Mouse (Mus musculus) heart, embryonic 14.5 days (tissue): ENCODE results near the gene Gdf11. TPM values are rescaled to one million over a fixed set of nuclear protein-coding genes. Genes with fewer than 3 reads are reported as not detected.

Source experiments
- ATAC-seq: fragments of 200-750 bp; cut with Nextera tagmentation; 2 replicates; pipeline ENCODE4 v1.8.0; 2017; ENCODE audit warnings: low read depth, moderate TSS enrichment; ENCODE audit not compliant: insufficient number of reproducible peaks, insufficient read depth, low FRiP score
- H3K27ac ChIP-seq, 2 experiments: fragments of 200-500 bp in 1 of 2; fragments of 300-500 bp in 1 of 2; sonication (generic) in 1 of 2; replicated peaks in 1 of 2; 2 replicates each; pipeline ENCODE4 v1.5.1; 2012 to 2014; ENCODE audit warnings: low read depth in 2 of 2, low read length in 2 of 2, control low read depth in 1 of 2, mild to moderate bottlenecking in 1 of 2, mixed read lengths in 1 of 2; ENCODE audit not compliant: control insufficient read depth in 1 of 2, insufficient read depth in 1 of 2
- H3K27me3 ChIP-seq: fragments of 300-500 bp; sonication (generic); 2 replicates; pipeline ENCODE4 v1.6.1; 2014; ENCODE audit warnings: mild to moderate bottlenecking, low read length, control low read depth; ENCODE audit not compliant: control insufficient read depth, insufficient read depth
- H3K36me3 ChIP-seq: fragments of 300-500 bp; sonication (generic); 2 replicates; pipeline ENCODE4 v1.6.1; 2014; ENCODE audit warnings: mild to moderate bottlenecking, control low read depth, low read length, mixed read lengths; ENCODE audit not compliant: control insufficient read depth, insufficient read depth
- H3K4me1 ChIP-seq, 2 experiments: fragments of 200-500 bp in 1 of 2; fragments of 300-500 bp in 1 of 2; sonication (generic) in 1 of 2; 2 replicates each; pipeline ENCODE4 v1.6.1; 2012 to 2014; ENCODE audit warnings: low read length in 2 of 2, control low read depth in 1 of 2, mixed read lengths in 1 of 2; ENCODE audit not compliant: control insufficient read depth in 2 of 2, insufficient read depth in 2 of 2
- H3K4me2 ChIP-seq: fragments of 300-500 bp; sonication (generic); 2 replicates; pipeline ENCODE4 v1.6.1; 2014; ENCODE audit warnings: mild to moderate bottlenecking, low read length
- H3K4me3 ChIP-seq, 2 experiments: fragments of 200-500 bp in 1 of 2; fragments of 300-500 bp in 1 of 2; sonication (generic) in 1 of 2; 2 replicates each; pipeline ENCODE4 v1.5.1; 2012 to 2014; ENCODE audit warnings: low read length in 2 of 2, mild to moderate bottlenecking in 2 of 2, control low read depth in 1 of 2, low read depth in 1 of 2, moderate library complexity in 1 of 2; ENCODE audit not compliant: control insufficient read depth in 1 of 2, insufficient read depth in 1 of 2
- H3K9ac ChIP-seq: fragments of 300-500 bp; sonication (generic); 2 replicates; pipeline ENCODE4 v1.6.1; 2014; ENCODE audit warnings: mild to moderate bottlenecking, low read length
- H3K9me3 ChIP-seq: fragments of 300-500 bp; sonication (generic); 2 replicates; pipeline ENCODE4 v1.6.1; 2016; ENCODE audit warnings: low read length, control low read depth; ENCODE audit not compliant: control insufficient read depth
- WGBS: fragments of 180-500 bp; shearing (Covaris S2); extraction: QIAGEN DNeasy Blood & Tissue Kit; methylation state at CpG from one replicate; pipeline ENCODE4 v1.1.7; 2014; 5-methylcytosine and 5-hydroxymethylcytosine counted together
- polyA plus RNA-seq: library from polyadenylated mRNA; unstranded; fragments of >200 nt; fragmentation: Nextera tagmentation; extraction: Ambion mirVana; gene quantifications from 2 replicates; pipeline ENCODE4 v1.2.1, GENCODE M21; 2014

The Gdf11 gene
- polyA plus RNA-seq, 1 experiment from 2014 or later, result 3.4 TPM

DNA sequence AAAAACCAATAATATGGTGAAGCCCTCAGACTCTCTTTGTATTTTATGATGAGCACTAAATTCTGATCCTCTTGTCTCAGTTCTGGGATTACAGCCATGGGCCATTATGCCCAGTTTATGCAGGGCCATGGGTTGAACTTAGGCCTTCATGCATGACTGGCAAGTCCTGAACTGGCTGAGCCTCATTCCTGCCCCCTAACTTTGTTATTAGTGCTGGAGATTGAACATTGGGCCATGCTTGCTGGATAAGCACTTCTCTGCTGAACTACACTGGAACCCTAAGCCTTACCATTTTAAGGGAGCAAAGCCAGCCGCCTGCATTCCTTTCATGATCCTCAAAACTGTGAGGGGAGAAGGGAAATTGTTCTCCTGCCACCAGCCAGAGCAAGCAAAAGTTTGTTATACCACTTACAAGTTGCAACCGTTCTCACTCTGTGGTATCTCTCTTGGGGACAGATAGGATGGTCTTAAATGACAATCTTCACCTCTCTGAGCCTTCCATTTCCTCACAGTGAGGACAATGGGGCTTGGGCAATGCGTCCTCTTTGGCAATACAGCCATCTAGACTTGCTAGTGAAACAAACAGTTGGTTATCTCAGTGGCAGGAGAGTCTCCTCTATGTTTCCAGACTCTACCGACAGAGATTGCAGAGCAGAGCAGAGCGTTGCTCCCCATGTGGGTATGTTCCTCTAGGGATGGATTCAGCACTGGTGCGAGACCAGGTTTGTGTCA lies 8.4 kb upstream of the Gdf11 start:
- Histone ChIP-seq H3K4me2 (no peak overlapping the region), H3K27me3 (peaks cover 9% of the 10 kb centered on the region), H3K9ac (no peak overlapping the region), H3K4me3 (no peak overlapping the region), H3K4me1 (peaks cover 5 to 13% of the 10 kb centered on the region in 2 experiments; a peak in 3 of 4 replicates), H3K9me3 (no peaks in the 10 kb centered on the region), H3K27ac (no peak overlapping the region), H3K36me3 (no peaks in the 10 kb centered on the region)
- WGBS, result 60% methylated on average over 6 of the region's 6 CpGs
- ATAC-seq, result no peak

DNA sequence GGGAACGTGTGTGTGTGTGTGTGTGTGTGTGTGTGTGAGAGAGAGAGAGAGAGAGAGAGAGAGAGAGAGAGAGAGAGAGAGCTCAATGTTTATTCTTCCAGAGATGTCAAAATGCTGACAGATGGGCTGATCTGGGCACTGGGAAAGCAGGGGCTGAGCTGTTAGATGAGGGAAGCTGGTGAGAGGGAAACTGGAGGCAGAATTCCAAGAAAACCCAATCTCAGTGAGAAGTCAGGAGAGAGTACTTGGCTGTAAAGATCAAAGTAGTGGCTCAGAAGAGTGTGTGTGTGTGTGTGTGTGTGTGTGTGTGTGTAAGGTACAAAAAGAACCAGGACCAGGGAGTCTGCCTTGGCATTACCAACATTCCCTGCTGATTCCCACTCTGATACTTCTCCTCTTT lies 6.0 kb upstream of the Gdf11 start:
- Histone ChIP-seq H3K27me3 (peaks cover 18% of the 10 kb centered on the region), H3K4me1 (peaks cover 5 to 17% of the 10 kb centered on the region in 2 experiments), H3K36me3 (no peaks in the 10 kb centered on the region), H3K9ac (no peak overlapping the region), H3K4me3 (no peak overlapping the region), H3K9me3 (no peaks in the 10 kb centered on the region), H3K27ac (no peak overlapping the region), H3K4me2 (no peak overlapping the region)
- no peak for ATAC-seq
- 14% methylated on average over 1 of the region's 1 CpGs for WGBS

DNA sequence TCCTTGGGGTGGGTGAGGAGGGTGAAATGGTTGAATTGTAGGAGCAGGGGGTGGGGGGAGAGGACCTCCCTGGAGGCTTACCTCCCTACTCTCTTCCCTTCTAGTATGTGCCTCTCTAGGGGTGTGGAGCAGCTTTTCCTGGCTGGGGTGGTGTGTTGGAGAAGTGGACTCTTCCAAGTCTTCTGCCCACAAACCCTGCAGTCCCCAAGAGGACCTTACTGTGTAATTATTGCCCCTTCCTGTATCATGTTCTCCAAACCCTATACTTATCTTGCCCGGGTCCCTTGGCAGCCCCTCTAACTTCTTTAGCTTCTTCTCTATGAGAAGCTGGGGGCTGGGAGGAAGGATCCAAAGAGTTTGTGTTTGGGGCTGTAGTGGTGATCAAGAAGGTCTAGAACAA lies 5.3 kb upstream of the Gdf11 start:
- no peaks in the 10 kb centered on the region for H3K36me3 ChIP-seq
- ATAC-seq, result no peak
- H3K9me3 ChIP-seq, result no peaks in the 10 kb centered on the region
- no peak overlapping the region for H3K27ac ChIP-seq
- no peak overlapping the region for H3K4me2 ChIP-seq
- peaks cover 8 to 21% of the 10 kb centered on the region in 2 experiments for H3K4me1 ChIP-seq
- 65% methylated on average over 1 of the region's 1 CpGs for WGBS
- peaks cover 18% of the 10 kb centered on the region for H3K27me3 ChIP-seq
- H3K9ac ChIP-seq, result no peak overlapping the region
- H3K4me3 ChIP-seq, result no peak overlapping the region

DNA sequence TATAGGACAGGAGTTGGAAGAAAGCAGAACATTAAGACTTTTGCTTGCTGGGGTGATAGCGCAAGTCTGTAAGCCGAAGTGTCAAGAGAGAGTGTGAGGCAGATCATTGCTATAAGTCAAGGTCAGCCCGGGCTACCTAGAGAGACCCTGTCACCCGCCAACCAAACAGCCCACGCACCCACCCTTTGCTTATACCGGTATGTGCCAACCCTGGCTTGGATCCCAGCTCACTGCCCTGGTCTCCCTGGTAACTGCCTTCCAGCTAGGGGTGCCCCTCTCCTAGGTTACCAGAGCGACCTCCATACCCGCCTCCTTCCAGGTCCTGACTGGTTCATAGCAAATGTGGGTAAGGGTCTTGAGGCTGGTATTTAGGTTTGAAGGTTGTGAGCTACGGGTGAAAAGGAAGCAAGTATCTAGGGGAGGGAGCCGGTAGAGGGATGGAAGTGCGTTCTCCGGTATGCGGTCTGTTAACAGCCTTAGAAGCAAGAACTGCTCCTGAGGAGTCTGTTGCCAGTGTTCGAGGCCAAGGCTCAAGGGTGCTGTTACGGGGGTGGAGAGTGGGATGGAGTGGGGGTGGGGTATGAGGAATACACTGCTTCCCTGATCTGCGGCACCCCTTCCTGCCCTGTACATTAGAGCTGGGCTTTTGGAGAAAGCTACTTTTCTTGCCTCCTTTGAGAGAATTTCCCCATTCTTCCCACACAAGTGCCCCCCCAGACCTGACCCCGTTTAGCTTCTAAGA lies 4.6 kb upstream of the Gdf11 start:
- Histone ChIP-seq H3K9me3 (no peaks in the 10 kb centered on the region), H3K4me2 (peak overlapping the region; percentile 61), H3K9ac (peak overlapping the region; percentile 62), H3K36me3 (no peaks in the 10 kb centered on the region), H3K27me3 (peaks cover 18% of the 10 kb centered on the region), H3K4me1 (peaks cover 8 to 21% of the 10 kb centered on the region in 2 experiments), H3K27ac (no peak overlapping the region), H3K4me3 (peak overlapping the region; percentile 4 to 24; a peak in 3 of 4 replicates)
- ATAC-seq, result no peak; the same call in 1 of the 2 replicates
- WGBS, result 3% methylated on average over 17 of the region's 17 CpGs

DNA sequence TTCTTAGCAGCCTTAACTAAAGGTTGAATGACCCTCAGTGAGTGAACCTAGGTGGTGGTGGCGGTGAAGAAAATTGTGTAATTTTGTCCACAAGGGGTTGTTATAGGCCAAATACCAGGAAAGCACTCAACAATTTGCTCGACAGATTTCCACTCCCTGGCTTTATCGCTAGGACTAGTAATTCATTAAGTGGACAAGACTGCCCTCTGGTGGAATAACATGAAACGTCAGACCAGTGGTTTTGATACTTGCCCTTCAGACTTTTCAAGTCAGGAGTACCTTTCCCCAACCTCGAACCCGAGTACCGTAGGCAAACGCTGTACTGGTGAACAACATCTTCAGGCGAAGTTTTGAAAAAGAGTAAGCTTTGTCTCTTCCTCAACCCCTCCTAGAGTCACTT lies 3.9 kb upstream of the Gdf11 start:
- Histone ChIP-seq H3K4me2 (peak overlapping the region; percentile 61), H3K9ac (peak overlapping the region; percentile 62), H3K36me3 (no peaks in the 10 kb centered on the region), H3K27ac (0 out of 4 replicates have a peak overlapping the region, but pooled peaks of 1 of the 2 experiments have one; percentile 44), H3K4me1 (peaks cover 11 to 23% of the 10 kb centered on the region in 2 experiments), H3K4me3 (peak overlapping the region; percentile 4 to 24; a peak in 3 of 4 replicates), H3K27me3 (peaks cover 18% of the 10 kb centered on the region), H3K9me3 (no peaks in the 10 kb centered on the region)
- WGBS, result 1% methylated on average over 9 of the region's 9 CpGs
- no peak for ATAC-seq

DNA sequence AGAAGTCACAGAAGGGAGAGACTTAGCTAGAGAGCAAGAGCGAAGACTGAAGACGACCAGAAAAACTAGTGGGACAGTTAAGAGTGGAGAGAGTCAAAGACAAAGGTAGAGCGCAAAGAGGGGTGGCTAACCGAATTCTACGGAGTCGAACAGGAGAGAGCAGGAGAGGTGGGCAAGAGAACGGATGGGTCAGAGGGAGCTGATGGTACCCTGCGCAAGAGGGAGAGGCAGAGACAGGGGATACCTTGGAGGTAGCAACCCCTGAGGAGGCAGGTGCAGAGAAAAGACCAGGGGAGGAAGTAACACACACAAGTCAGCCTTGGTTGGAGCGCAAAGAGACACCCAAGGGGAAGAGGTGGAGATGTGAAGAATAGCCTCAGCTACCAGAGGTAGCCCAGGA lies 728 bp upstream of the Gdf11 start:
- Histone ChIP-seq H3K9me3 (no peaks in the 10 kb centered on the region), H3K4me2 (peak overlapping the region; percentile 96), H3K4me1 (peaks cover 22 to 40% of the 10 kb centered on the region in 2 experiments), H3K27ac (peak overlapping the region in 1 of 2 experiments; percentile 85; a peak in 1 of 4 replicates), H3K4me3 (peak overlapping the region; percentile 58 to 73), H3K27me3 (peaks cover 18% of the 10 kb centered on the region), H3K36me3 (0 out of 2 replicates have a peak, but pooled peaks cover 2% of the 10 kb centered on the region), H3K9ac (peak overlapping the region; percentile 82)
- 4% methylated on average over 9 of the region's 9 CpGs for WGBS
- ATAC-seq, result no peak

DNA sequence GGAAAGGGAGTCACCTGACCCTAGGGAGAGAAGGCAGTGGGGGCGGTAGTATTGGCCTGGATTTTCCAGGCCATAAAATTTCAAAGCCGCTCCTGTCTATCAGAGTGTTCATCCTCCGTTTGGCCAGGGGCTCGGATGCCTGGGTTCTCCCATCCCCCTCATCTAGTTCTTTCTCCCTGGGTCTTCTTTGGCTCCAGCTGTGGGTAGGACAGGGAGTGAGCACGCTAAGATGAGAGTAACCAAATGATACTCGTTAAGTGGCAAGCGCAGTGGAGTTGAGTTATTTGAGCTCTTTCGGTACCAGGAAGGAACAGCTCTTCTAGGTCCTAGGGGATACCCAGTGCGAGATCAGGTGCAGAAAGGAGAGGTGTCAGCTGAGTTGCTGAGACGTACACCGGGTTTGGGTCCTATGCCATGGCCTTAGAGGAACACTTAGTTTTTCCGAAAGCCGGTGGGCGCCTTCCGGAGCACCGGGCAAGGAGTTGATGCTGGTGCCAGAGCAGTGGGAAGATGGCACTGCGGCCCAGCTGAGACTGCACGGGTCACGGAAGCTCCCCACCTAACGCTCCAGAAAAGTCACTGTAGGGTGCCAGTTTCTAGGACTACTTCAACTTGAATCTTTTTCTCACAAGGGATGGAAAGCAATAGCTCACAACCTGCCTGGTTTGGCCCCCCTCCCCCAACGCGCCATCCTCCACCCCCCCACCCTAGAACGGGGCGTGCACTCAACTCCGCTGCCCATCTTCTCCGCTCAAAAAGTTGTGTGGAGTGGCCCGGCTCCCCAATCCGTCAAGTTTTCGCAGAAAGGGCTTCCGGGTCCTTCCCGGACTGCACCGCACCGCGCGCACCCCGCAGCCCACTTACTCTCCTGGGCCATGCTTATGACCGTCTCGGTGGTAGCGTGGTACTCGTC lies 879 bp downstream of the Gdf11 start:
- Histone ChIP-seq H3K4me1 (peaks cover 17 to 32% of the 10 kb centered on the region in 2 experiments), H3K27ac (peak overlapping the region; percentile 34 to 85; a peak in 3 of 4 replicates)
- ATAC-seq, result no peak

More for the DNA sequence above, 879 bp downstream of the Gdf11 start:
- Histone ChIP-seq H3K4me3 (peak overlapping the region; percentile 60 to 73), H3K27me3 (peaks cover 9% of the 10 kb centered on the region), H3K36me3 (peaks cover 8% of the 10 kb centered on the region; the same call in 1 of the 2 replicates), H3K9me3 (no peaks in the 10 kb centered on the region), H3K9ac (peak overlapping the region; percentile 82), H3K4me2 (peak overlapping the region; percentile 96)
- WGBS, result under 1% methylated on average over 40 of the region's 40 CpGs
